Mouse (Mus musculus) liver, postnatal 0 days (tissue): ENCODE measurements at regions not wholly inside any gene's neighbourhood (a gene's known extent, or its start where the extent isn't known, plus 50 kb on each side); places are given as distances from the start of the nearest gene placed in this dataset.
"Not testable (repeated sequence)": the region's sequence is repeated elsewhere in the genome, so short reads cannot be mapped to it uniquely, and the experiment has no call there.

Experiments used
- ATAC-seq: fragments of 200-750 bp; cut with Nextera tagmentation; 2 replicates; pipeline ENCODE4 v1.8.0; 2017; ENCODE audit warnings: mild to moderate bottlenecking, moderate library complexity
- DNase-seq: peaks from one replicate; pipeline ENCODE4 v3.0.0-alpha.2; 2016
- H3K27ac ChIP-seq: fragments of 300-500 bp; sonication (generic); 2 replicates; pipeline ENCODE4 v1.5.1; 2014; ENCODE audit warnings: antibody characterized with exemption, moderate library complexity, mild to moderate bottlenecking, low read depth
- H3K27me3 ChIP-seq: fragments of 300-500 bp; sonication (generic); 2 replicates; pipeline ENCODE4 v1.6.1; 2014; ENCODE audit warnings: low read length, control low read depth, mixed read lengths; ENCODE audit not compliant: insufficient read depth
- H3K36me3 ChIP-seq: fragments of 300-500 bp; sonication (generic); replicated peaks from 2 replicates; pipeline ENCODE4 v1.6.1; 2014; ENCODE audit warnings: mild to moderate bottlenecking, control low read depth, low read length, moderate library complexity, mixed read lengths; ENCODE audit not compliant: insufficient read depth
- H3K4me1 ChIP-seq: fragments of 300-500 bp; sonication (generic); 2 replicates; pipeline ENCODE4 v1.6.1; 2014; ENCODE audit warnings: antibody characterized with exemption, mild to moderate bottlenecking, control low read depth; ENCODE audit not compliant: insufficient read depth
- H3K4me2 ChIP-seq: fragments of 300-500 bp; sonication (generic); 2 replicates; pipeline ENCODE4 v1.6.1; 2014; ENCODE audit warnings: low read depth, mild to moderate bottlenecking, low read length, moderate library complexity, mixed read lengths
- H3K4me3 ChIP-seq: fragments of 300-500 bp; sonication (generic); 2 replicates; pipeline ENCODE4 v1.5.1; 2014; ENCODE audit warnings: low read depth, low read length
- H3K9ac ChIP-seq: fragments of 300-500 bp; sonication (generic); replicated peaks from 2 replicates; pipeline ENCODE4 v1.6.1; 2014; ENCODE audit warnings: mild to moderate bottlenecking, moderate library complexity
- H3K9me3 ChIP-seq: fragments of 300-500 bp; sonication (generic); 2 replicates; pipeline ENCODE4 v1.6.1; 2016; ENCODE audit warnings: mild to moderate bottlenecking, control low read depth, low read length, mixed read lengths
- CTCF ChIP-seq: sonication (generic); IDR thresholded peaks from 2 replicates; pipeline ENCODE4 v1.5.1; 2016; ENCODE audit warnings: antibody characterized with exemption, low read depth
- EP300 ChIP-seq: IDR thresholded peaks from 2 replicates; pipeline ENCODE4 v1.6.1; 2016; ENCODE audit warnings: antibody characterized with exemption, low read depth, mild to moderate bottlenecking
- WGBS: fragments of 180-500 bp; shearing (Covaris S2); extraction: QIAGEN DNeasy Blood & Tissue Kit; methylation state at CpG from one replicate; pipeline ENCODE4 v1.1.7; 2014; ENCODE audit not compliant: insufficient replicate concordance; 5-methylcytosine and 5-hydroxymethylcytosine counted together

DNA sequence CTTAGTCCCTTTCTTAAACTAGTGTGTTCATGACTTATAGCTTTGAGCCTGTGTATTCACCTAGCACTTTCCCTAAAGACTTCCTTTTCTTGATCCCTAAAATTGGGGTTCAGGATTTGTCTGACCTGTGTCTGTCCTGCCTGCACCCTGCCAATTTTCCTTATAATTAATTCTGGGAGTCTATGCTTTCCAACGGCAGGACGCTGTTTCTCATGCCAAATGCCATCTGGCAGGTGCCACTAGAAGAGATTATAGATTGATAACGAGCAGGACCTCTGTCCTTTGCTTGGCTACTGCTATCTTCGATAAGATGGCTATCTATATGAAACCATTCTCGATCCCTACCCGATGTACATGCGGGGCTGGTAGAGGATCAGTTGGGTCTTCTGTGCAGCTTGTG lies 174.0 kb downstream of the Wdr11 start:
- Histone ChIP-seq H3K36me3 (no peaks in the 10 kb centered on the region), H3K4me1 (no peaks in the 10 kb centered on the region), H3K4me2 (no peak overlapping the region), H3K4me3 (no peak overlapping the region), H3K9ac (no peak overlapping the region), H3K27ac (no peak overlapping the region), H3K27me3 (no peaks in the 10 kb centered on the region), H3K9me3 (no peaks in the 10 kb centered on the region)
- ATAC-seq (no peak), DNase-seq (no peak)
- 81% methylated on average over 7 of the region's 7 CpGs for WGBS
- TF ChIP-seq CTCF (no peak), EP300 (no peak)

- H3K4me2 ChIP-seq = no peak overlapping the region
- no peaks in the 10 kb centered on the region for H3K4me1 ChIP-seq
- H3K9me3 ChIP-seq = no peaks in the 10 kb centered on the region
- no peak for TF ChIP-seq EP300
- TF ChIP-seq CTCF = no peak
- DNase-seq (no peak), ATAC-seq (no peak)
- H3K27me3 ChIP-seq = no peaks in the 10 kb centered on the region
- no peaks in the 10 kb centered on the region for H3K36me3 ChIP-seq
- WGBS = 60% methylated on average over 6 of the region's 6 CpGs
- H3K27ac ChIP-seq = no peak overlapping the region
- no peak overlapping the region for H3K9ac ChIP-seq
- no peak overlapping the region for H3K4me3 ChIP-seq
Observed at GRCm38 (mm10) chr7:129766087-129766834, 174.6 kb downstream of the Wdr11 start.

- H3K27me3 ChIP-seq, H3K27ac ChIP-seq, ATAC-seq, DNase-seq, H3K36me3 ChIP-seq, H3K4me3 ChIP-seq, H3K4me2 ChIP-seq, H3K9me3 ChIP-seq, H3K4me1 ChIP-seq, H3K9ac ChIP-seq: not testable (repeated sequence)
- WGBS = 76% methylated on average over 1 of the region's 1 CpGs
Observed at GRCm38 (mm10) chr7:129769673-129770072, 178.0 kb downstream of the Wdr11 start.

- Histone ChIP-seq H3K27ac (no peak overlapping the region), H3K9me3 (no peaks in the 10 kb centered on the region), H3K4me2 (no peak overlapping the region), H3K27me3 (no peaks in the 10 kb centered on the region; the same call in 1 of the 2 replicates), H3K9ac (no peak overlapping the region), H3K4me1 (no peaks in the 10 kb centered on the region), H3K4me3 (no peak overlapping the region), H3K36me3 (no peaks in the 10 kb centered on the region)
- DNase-seq (no peak), ATAC-seq (no peak)
- 46% methylated on average over 2 of the region's 2 CpGs for WGBS
- no peak for TF ChIP-seq EP300
- no peak for TF ChIP-seq CTCF
Observed at GRCm38 (mm10) chr7:129771876-129772275, 180.2 kb downstream of the Wdr11 start.

DNA sequence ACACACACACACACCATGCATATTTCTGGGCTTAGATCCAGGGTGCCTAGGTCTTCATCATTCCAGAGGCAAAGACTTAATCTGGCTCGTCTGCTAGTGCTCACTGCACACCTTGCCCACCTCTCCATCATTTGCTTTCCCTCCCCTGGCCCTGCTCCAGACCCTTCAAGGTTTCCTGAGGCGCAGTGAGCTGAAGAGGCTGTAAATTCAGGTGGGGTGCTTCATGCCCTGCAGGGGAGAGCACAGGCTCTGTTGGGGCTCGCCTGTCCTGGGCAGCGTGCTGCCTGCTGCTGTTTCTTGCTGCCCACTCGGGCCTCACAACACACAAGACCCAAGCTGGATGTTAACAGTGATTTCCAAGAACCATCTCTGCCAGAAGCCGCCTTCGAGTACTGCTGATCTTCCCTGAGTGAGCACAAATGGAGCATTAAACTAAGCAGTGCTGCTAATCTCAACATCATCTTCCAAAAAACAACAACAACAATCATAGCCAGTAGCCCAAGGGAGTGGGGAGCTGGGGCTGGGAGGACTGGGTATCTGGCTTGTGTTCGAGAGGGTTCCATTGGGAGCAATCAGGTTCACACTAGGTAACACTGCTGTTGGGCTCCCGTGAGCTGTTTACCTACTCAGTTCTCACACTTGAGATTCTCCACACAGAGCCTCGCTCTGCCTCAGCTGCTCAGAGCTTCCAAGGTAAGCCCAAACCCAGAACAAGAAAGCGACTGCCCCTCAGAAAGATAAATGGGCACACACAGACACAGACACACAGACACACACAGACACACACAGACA lies 181.1 kb downstream of the Wdr11 start:
- no peak for ATAC-seq
- DNase-seq = no peak
- 78% methylated on average over 11 of the region's 11 CpGs for WGBS
- no peaks in the 10 kb centered on the region for H3K4me1 ChIP-seq
- no peak overlapping the region for H3K4me2 ChIP-seq
- no peaks in the 10 kb centered on the region; the same call in 1 of the 2 replicates for H3K27me3 ChIP-seq
- no peak overlapping the region for H3K9ac ChIP-seq
- H3K27ac ChIP-seq = no peak overlapping the region
- TF ChIP-seq CTCF (no peak), EP300 (no peak)
- H3K4me3 ChIP-seq = no peak overlapping the region
- no peaks in the 10 kb centered on the region for H3K36me3 ChIP-seq
- no peaks in the 10 kb centered on the region for H3K9me3 ChIP-seq

DNA sequence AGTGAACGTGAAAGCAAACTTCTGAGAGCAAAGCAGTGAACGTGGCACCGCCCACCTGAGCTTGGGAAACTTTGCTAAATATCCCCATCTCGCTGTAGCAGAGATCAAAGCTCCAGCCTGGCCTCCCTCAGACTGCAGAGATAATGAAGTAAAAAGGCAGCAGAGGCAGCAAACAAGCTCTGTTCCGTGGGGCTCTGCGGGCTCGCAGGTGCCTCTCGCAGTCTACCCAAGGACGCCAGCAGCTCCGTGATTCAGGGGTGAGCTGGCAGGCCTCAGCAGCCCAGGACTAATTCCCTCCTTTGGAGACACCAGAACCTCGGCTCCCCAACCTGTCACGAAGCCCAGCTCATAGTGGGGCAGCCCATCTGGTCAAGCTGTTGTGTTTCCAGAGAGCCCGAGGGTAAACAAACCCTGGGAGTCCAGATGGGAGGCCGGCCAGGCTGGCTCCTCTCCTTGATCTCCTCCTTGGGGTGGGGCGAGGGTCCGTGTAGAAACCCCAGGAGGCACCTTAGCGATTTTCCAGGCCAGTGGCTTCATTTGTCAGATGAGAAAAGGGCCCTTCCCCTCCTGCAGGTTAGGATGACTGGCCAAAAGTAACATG lies 182.7 kb downstream of the Wdr11 start:
- ATAC-seq (no peak), DNase-seq (no peak)
- TF ChIP-seq CTCF (no peak), EP300 (no peak)
- WGBS = 35% methylated on average over 17 of the region's 17 CpGs
- H3K4me2 ChIP-seq = peak overlapping the region; percentile 18; the same call in 1 of the 2 replicates
- no peaks in the 10 kb centered on the region; the same call in 1 of the 2 replicates for H3K27me3 ChIP-seq
- H3K9me3 ChIP-seq = no peaks in the 10 kb centered on the region
- H3K4me1 ChIP-seq = no peaks in the 10 kb centered on the region
- H3K4me3 ChIP-seq = no peak overlapping the region
- H3K36me3 ChIP-seq = no peaks in the 10 kb centered on the region
- no peak overlapping the region for H3K9ac ChIP-seq
- no peak overlapping the region for H3K27ac ChIP-seq
